Mouse (Mus musculus): ENCODE measurements at regions not wholly inside any gene's neighbourhood (a gene's known extent, or its start where the extent isn't known, plus 50 kb on each side); places are given as distances from the start of the nearest gene placed in this dataset.

DNA sequence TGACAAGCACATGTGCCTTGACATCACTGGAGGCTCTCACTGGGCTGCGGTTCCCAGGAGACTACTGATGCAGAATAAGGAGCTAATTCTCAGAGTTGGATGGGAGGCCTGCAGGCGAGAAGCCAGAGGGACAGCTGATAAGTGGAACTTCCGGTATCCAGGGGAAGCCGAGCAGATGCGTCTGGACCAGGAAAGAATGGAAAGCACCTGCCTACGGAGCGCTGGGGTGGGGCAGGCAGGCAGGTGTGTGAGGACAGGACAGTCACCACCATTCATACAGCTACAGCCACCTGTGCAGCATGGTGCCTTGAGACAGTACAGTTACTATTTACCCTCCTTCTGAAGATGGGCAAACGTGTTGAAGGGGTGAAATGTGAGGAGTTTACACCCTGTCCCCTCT lies 156.1 kb downstream of the Unc5cl start:
- Histone ChIP-seq H3K27me3 (ENCODE audit: insufficient read depth, low read length) (no peaks in the 10 kb centered on the region), H3K27ac (ENCODE audit: low read length) (no peak overlapping the region), H3K4me2 (replicated peaks; ENCODE audit: low read depth, low read length) (no peak overlapping the region), H3K9me3 (ENCODE audit: low read length) (no peaks in the 10 kb centered on the region; the same call in 1 of the 2 replicates), H3K36me3 (ENCODE audit: insufficient read depth, low read length) (no peaks in the 10 kb centered on the region), H3K4me1 (ENCODE audit: insufficient read depth, low read length) (no peaks in the 10 kb centered on the region), H3K4me3 (ENCODE audit: low read length) (no peak overlapping the region), H3K9ac (replicated peaks; ENCODE audit: low read length) (no peak overlapping the region)
- ATAC-seq (ENCODE audit: low FRiP score, low TSS enrichment): no peak
- WGBS: 74% methylated on average over 8 of the region's 8 CpGs

DNA sequence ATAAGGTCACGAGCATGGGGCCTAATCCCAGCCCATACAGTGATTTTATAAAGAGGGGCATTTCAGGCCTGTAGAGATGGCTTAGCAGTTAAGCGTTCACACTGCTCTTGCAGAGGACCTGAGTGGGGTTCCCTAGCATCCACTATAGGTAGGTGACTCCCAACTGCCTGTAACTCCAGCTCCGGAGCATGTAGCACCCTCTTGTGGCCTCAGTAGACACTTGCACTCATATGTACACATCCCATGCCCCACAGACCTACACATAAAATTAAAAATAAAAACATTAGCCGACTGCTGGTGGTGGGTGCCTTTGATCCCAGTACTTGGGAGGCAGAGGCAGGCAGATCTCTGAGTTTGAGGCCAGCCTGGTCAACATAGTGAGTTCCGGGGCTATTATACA lies 158.8 kb downstream of the Unc5cl start:
- no peak for ATAC-seq (ENCODE audit: low FRiP score, low TSS enrichment)
- 92% methylated on average over 5 of the region's 5 CpGs for WGBS
- no peak overlapping the region for H3K4me2 ChIP-seq (replicated peaks; ENCODE audit: low read depth, low read length)
- H3K4me1 ChIP-seq (ENCODE audit: insufficient read depth, low read length): no peaks in the 10 kb centered on the region
- no peaks in the 10 kb centered on the region for H3K27me3 ChIP-seq (ENCODE audit: insufficient read depth, low read length)
- no peak overlapping the region for H3K4me3 ChIP-seq (ENCODE audit: low read length)
- no peaks in the 10 kb centered on the region; the same call in 1 of the 2 replicates for H3K9me3 ChIP-seq (ENCODE audit: low read length)
- H3K9ac ChIP-seq (replicated peaks; ENCODE audit: low read length): no peak overlapping the region
- H3K36me3 ChIP-seq (ENCODE audit: insufficient read depth, low read length): no peaks in the 10 kb centered on the region
- H3K27ac ChIP-seq (ENCODE audit: low read length): no peak overlapping the region

DNA sequence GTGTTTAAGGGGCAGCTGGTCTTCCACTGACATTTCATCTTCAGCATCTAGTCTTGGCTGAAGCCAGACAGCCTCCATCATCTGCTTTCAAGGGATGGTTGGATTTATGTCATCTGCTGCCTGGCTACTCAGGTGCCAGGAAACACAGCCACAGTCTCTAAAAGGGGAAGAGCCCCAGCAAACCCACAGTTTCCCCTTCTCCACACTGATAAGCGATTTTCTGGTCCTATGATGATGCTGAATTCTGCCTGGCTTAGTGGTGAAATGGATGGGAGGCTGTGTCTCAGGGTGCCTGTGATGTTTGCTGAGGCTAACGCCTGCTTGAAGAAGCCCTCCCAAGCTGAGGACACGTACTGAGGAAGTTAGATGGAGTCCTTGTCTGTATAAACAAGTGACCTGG lies 160.5 kb downstream of the Unc5cl start:
- WGBS: 46% methylated on average over 3 of the region's 3 CpGs
- no peak overlapping the region for H3K27ac ChIP-seq (ENCODE audit: low read length)

DNA sequence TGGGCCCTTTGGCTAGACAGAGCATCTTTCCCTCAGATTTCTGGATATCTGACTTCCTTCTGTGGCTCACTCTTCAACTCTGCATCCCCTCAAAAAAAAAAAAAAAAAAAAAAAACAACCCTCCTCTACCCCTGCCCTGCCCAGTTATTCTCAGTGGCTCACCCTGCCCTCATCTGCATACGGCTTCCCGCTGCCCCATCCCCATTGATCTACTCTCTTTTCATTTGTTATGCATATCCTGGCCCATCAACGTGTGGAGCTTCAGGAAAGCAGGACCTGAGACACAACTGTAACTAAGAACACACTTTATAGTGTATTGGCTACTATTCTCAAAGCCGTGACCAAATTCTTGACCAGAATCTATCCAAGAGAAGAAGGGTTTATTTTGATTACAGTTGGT lies 161.5 kb downstream of the Unc5cl start:
- WGBS: 35% methylated on average over 4 of the region's 4 CpGs
- Histone ChIP-seq H3K4me2 (replicated peaks; ENCODE audit: low read depth, low read length) (no peak overlapping the region), H3K4me3 (ENCODE audit: low read length) (no peak overlapping the region), H3K27me3 (ENCODE audit: insufficient read depth, low read length) (no peaks in the 10 kb centered on the region), H3K4me1 (ENCODE audit: insufficient read depth, low read length) (no peaks in the 10 kb centered on the region), H3K36me3 (ENCODE audit: insufficient read depth, low read length) (no peaks in the 10 kb centered on the region), H3K9me3 (ENCODE audit: low read length) (no peaks in the 10 kb centered on the region; the same call in 1 of the 2 replicates), H3K27ac (ENCODE audit: low read length) (no peak overlapping the region), H3K9ac (replicated peaks; ENCODE audit: low read length) (no peak overlapping the region)
- no peak for ATAC-seq (ENCODE audit: low FRiP score, low TSS enrichment)

More for the DNA sequence above, 160.5 kb downstream of the Unc5cl start:
- Histone ChIP-seq H3K9me3 (ENCODE audit: low read length) (no peaks in the 10 kb centered on the region; the same call in 1 of the 2 replicates), H3K4me1 (ENCODE audit: insufficient read depth, low read length) (no peaks in the 10 kb centered on the region), H3K36me3 (ENCODE audit: insufficient read depth, low read length) (no peaks in the 10 kb centered on the region), H3K4me3 (ENCODE audit: low read length) (no peak overlapping the region), H3K4me2 (replicated peaks; ENCODE audit: low read depth, low read length) (no peak overlapping the region), H3K9ac (replicated peaks; ENCODE audit: low read length) (no peak overlapping the region), H3K27me3 (ENCODE audit: insufficient read depth, low read length) (no peaks in the 10 kb centered on the region)
- ATAC-seq (ENCODE audit: low FRiP score, low TSS enrichment): no peak

DNA sequence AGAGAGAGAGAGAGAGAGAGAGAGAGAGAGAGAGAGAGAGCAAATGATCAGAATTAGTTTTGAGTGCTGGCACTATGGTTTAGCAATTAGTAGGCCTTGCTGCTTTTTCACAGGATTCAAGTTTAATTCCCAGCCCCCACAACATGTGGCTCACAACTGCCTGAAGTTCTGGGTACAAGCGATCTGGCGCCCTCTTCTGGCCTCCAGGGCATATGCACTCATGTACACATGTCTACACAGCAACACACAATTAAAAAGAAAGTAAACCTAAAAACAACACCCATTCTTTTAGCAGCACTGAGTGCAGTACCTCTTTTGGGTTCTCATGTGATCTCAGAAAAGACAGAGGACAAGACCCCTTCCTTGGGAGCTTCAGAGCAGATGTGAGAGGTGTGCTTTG lies 166.2 kb downstream of the Unc5cl start:
- Histone ChIP-seq H3K4me2 (replicated peaks; ENCODE audit: low read depth, low read length) (no peak overlapping the region), H3K4me1 (ENCODE audit: insufficient read depth, low read length) (no peaks in the 10 kb centered on the region; the same call in 1 of the 2 replicates), H3K27me3 (ENCODE audit: insufficient read depth, low read length) (no peaks in the 10 kb centered on the region), H3K27ac (ENCODE audit: low read length) (no peak overlapping the region), H3K9me3 (ENCODE audit: low read length) (peaks cover 2% of the 10 kb centered on the region; the same call in 1 of the 2 replicates), H3K9ac (replicated peaks; ENCODE audit: low read length) (no peak overlapping the region), H3K4me3 (ENCODE audit: low read length) (no peak overlapping the region), H3K36me3 (ENCODE audit: insufficient read depth, low read length) (no peaks in the 10 kb centered on the region)
- ATAC-seq (ENCODE audit: low FRiP score, low TSS enrichment): no peak
- WGBS: 82% methylated on average over 2 of the region's 2 CpGs

DNA sequence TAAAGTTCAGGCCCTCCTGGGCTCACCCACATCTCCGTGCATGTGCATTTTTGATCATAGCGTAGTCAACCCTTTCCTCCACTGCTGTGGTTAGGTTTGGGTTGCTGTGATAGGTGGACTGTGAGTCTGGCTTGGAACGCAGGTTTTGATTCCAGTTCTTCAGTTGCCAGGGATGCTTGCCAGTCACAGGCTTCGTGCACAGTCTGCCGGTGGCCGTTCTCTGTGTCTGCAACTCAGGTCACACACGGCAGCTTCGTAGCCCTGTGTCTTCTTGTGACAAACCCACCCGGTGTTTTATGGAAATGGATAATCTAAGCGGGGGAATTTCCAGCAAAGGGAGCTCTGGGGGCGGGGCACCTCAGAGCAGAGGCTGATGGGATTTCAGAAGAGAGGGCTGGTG lies 167.0 kb downstream of the Unc5cl start:
- Histone ChIP-seq H3K9me3 (ENCODE audit: low read length) (peaks cover 2% of the 10 kb centered on the region; the same call in 1 of the 2 replicates), H3K4me2 (replicated peaks; ENCODE audit: low read depth, low read length) (no peak overlapping the region), H3K36me3 (ENCODE audit: insufficient read depth, low read length) (no peaks in the 10 kb centered on the region), H3K27ac (ENCODE audit: low read length) (no peak overlapping the region), H3K4me3 (ENCODE audit: low read length) (no peak overlapping the region), H3K9ac (replicated peaks; ENCODE audit: low read length) (no peak overlapping the region), H3K4me1 (ENCODE audit: insufficient read depth, low read length) (no peaks in the 10 kb centered on the region; the same call in 1 of the 2 replicates), H3K27me3 (ENCODE audit: insufficient read depth, low read length) (no peaks in the 10 kb centered on the region)
- no peak for ATAC-seq (ENCODE audit: low FRiP score, low TSS enrichment)
- 93% methylated on average over 11 of the region's 11 CpGs for WGBS

DNA sequence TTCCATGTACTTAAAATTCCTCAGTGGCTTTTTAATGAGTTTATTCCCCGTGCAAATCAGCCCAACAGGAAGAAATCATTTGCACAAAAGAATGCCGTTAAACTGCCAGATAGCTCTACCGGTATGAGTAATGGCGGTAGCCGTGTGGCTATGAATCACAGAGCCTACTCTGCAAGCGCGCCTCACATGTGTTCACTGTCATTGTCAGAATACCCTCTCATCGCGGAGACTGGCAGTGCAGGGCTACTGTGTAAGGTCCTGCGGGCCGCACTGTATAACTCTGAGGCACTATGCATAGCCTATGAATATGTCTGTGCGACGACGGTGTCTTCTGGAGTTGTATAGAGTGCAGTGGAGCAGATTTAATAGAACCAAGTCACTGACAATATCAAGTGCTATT lies 170.2 kb downstream of the Unc5cl start:
- Histone ChIP-seq H3K4me1 (ENCODE audit: insufficient read depth, low read length) (no peaks in the 10 kb centered on the region; the same call in 1 of the 2 replicates), H3K9ac (replicated peaks; ENCODE audit: low read length) (no peak overlapping the region), H3K27me3 (ENCODE audit: insufficient read depth, low read length) (no peaks in the 10 kb centered on the region), H3K4me2 (replicated peaks; ENCODE audit: low read depth, low read length) (no peak overlapping the region), H3K36me3 (ENCODE audit: insufficient read depth, low read length) (no peaks in the 10 kb centered on the region), H3K4me3 (ENCODE audit: low read length) (no peak overlapping the region), H3K27ac (ENCODE audit: low read length) (no peak overlapping the region), H3K9me3 (ENCODE audit: low read length) (peaks cover 2% of the 10 kb centered on the region; the same call in 1 of the 2 replicates)
- peak; percentile 49; the same call in 1 of the 2 replicates for ATAC-seq (ENCODE audit: low FRiP score, low TSS enrichment)
- 60% methylated on average over 14 of the region's 14 CpGs for WGBS

DNA sequence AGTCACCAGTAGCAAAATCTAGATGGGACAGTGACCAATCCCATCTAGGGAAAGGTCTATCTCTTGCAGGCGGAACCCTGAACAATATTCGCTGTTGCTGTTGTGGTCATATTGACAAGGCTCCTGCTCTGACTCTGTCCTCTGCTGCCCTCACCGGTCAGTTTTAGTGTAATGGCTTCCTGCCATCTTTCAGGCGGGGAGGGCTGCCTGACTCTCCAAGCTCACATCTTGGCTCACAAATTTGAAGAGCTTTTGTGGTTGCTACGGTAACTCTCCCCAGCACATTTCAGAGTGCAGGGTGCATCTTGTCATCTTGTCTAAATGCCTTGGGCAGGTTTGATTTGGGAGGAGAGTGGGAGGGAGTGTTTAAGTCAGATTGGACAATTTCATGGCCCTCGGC lies 171.3 kb downstream of the Unc5cl start:
- H3K27me3 ChIP-seq (ENCODE audit: insufficient read depth, low read length): no peaks in the 10 kb centered on the region
- WGBS: 78% methylated on average over 6 of the region's 6 CpGs
- ATAC-seq (ENCODE audit: low FRiP score, low TSS enrichment): no peak

DNA sequence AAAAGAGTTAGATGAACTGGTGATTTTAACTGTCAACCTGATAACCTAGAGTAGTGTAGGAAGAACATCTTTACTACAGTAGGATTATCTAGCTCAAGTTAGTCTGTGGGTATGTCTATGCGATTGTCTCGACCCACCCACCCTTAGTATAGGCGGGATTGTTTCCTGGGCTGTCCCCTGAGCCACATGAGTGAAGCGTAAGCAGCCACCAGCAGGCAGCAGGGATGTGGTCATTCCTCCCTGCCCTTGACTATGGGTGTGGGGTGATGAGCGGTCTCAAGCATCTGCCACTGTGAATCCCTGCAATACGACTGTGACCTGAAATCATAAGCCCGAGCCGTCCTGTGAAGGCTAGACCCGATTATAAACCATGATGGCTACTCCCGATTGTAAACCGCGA lies 184.9 kb downstream of the Unc5cl start:
- Histone ChIP-seq H3K27ac (ENCODE audit: low read length) (no peak overlapping the region), H3K9ac (replicated peaks; ENCODE audit: low read length) (no peak overlapping the region), H3K27me3 (ENCODE audit: insufficient read depth, low read length) (no peaks in the 10 kb centered on the region), H3K4me3 (ENCODE audit: low read length) (no peak overlapping the region), H3K4me1 (ENCODE audit: insufficient read depth, low read length) (peaks cover 6% of the 10 kb centered on the region), H3K4me2 (replicated peaks; ENCODE audit: low read depth, low read length) (no peak overlapping the region), H3K9me3 (ENCODE audit: low read length) (no peaks in the 10 kb centered on the region), H3K36me3 (ENCODE audit: insufficient read depth, low read length) (no peaks in the 10 kb centered on the region)
- 86% methylated on average over 12 of the region's 12 CpGs for WGBS
- no peak for ATAC-seq (ENCODE audit: low FRiP score, low TSS enrichment)

More for the DNA sequence above, 171.3 kb downstream of the Unc5cl start:
- Histone ChIP-seq H3K4me3 (ENCODE audit: low read length) (no peak overlapping the region), H3K4me2 (replicated peaks; ENCODE audit: low read depth, low read length) (no peak overlapping the region), H3K27ac (ENCODE audit: low read length) (no peak overlapping the region), H3K9me3 (ENCODE audit: low read length) (peaks cover 2% of the 10 kb centered on the region; the same call in 1 of the 2 replicates), H3K4me1 (ENCODE audit: insufficient read depth, low read length) (no peaks in the 10 kb centered on the region; the same call in 1 of the 2 replicates), H3K9ac (replicated peaks; ENCODE audit: low read length) (no peak overlapping the region), H3K36me3 (ENCODE audit: insufficient read depth, low read length) (no peaks in the 10 kb centered on the region)

DNA sequence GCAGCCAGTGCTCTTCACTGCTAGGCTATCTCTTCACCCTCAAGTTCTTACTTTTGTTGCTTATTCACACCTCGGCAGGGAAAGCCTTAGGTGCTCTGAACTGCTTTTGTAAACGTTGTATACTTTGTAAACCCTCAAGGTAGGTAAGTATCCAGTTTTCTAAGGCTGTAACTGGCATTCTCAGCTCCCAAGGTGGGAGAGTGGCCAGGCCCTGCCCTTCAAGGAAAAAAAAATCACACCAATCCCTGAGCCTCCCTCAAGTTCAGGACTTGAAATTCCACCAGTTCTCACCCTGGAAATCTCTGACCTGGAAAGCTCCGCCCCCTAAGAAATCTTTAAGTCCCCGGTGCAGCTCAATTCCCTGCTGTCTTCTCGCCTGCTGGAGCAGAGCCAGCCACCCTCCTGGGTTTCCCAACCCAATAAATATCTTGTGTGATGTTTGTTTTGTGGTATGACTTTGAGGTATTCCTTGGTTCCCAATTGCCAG lies 188.9 kb downstream of the Unc5cl start:
- Histone ChIP-seq H3K36me3 (ENCODE audit: insufficient read depth, low read length) (no peaks in the 10 kb centered on the region), H3K4me2 (replicated peaks; ENCODE audit: low read depth, low read length) (no peak overlapping the region), H3K4me3 (ENCODE audit: low read length) (no peak overlapping the region), H3K9ac (replicated peaks; ENCODE audit: low read length) (no peak overlapping the region), H3K4me1 (ENCODE audit: insufficient read depth, low read length) (peaks cover 6% of the 10 kb centered on the region), H3K27me3 (ENCODE audit: insufficient read depth, low read length) (no peaks in the 10 kb centered on the region), H3K9me3 (ENCODE audit: low read length) (no peaks in the 10 kb centered on the region), H3K27ac (ENCODE audit: low read length) (no peak overlapping the region)
- WGBS: 28% methylated on average over 5 of the region's 5 CpGs
- ATAC-seq (ENCODE audit: low FRiP score, low TSS enrichment): peak; percentile 54; the same call in 1 of the 2 replicates
